Mouse (Mus musculus) Muller cell, postnatal 12 days (primary cell): Measurements from ENCODE around the gene Srebf2.

ENCODE experiments used
- DNase-seq: peaks from one replicate; pipeline ENCODE4 v3.0.0-alpha.2; 2015; ENCODE audit errors: inconsistent ontology term

Srebf2 gene

GRCm38 (mm10) chr15:82146770-82147610, at the start of gene Srebf2:
TSS of gene Srebf2 (plus strand) at chr15:82147181.
- peak; percentile 99 for DNase-seq

- peak; percentile 15 for DNase-seq
Observed at GRCm38 (mm10) chr15:82106953-82107555, 39.9 kb upstream of the Srebf2 start.

GRCm38 (mm10) chr15:82120544-82120943, 26.4 kb upstream of the Srebf2 start:
- DNase-seq = no peak

GRCm38 (mm10) chr15:82126690-82127089, 20.3 kb upstream of the Srebf2 start:
- peak; percentile 71 for DNase-seq

GRCm38 (mm10) chr15:82127426-82128374, 19.3 kb upstream of the Srebf2 start, which contains the start of gene Ccdc134:
TSS of gene Ccdc134 (plus strand) at chr15:82127922.
- DNase-seq = peak; percentile 97

GRCm38 (mm10) chr15:82128398-82128797, 18.6 kb upstream of the Srebf2 start:
- DNase-seq = peak; percentile 39

- no peak for DNase-seq
Observed at GRCm38 (mm10) chr15:82130599-82130998, 16.4 kb upstream of the Srebf2 start.

- DNase-seq = no peak
Observed at GRCm38 (mm10) chr15:82135372-82135771, 11.6 kb upstream of the Srebf2 start.

- peak; percentile 21 for DNase-seq
Observed at GRCm38 (mm10) chr15:82138565-82138964, 8.4 kb upstream of the Srebf2 start.

- DNase-seq = peak; percentile 40
Observed at GRCm38 (mm10) chr15:82139196-82139595, 7.8 kb upstream of the Srebf2 start.

- DNase-seq = no peak
Observed at GRCm38 (mm10) chr15:82140355-82140754, 6.6 kb upstream of the Srebf2 start.

- DNase-seq = no peak
Observed at GRCm38 (mm10) chr15:82144157-82144556, 2.8 kb upstream of the Srebf2 start.

- DNase-seq = no peak
Observed at GRCm38 (mm10) chr15:82145408-82145807, 1.6 kb upstream of the Srebf2 start.

- peak; percentile 24 for DNase-seq
Observed at GRCm38 (mm10) chr15:82145851-82146769, 871 bp upstream of the Srebf2 start.

GRCm38 (mm10) chr15:82147611-82148111, 680 bp downstream of the Srebf2 start:
- peak; percentile 83 for DNase-seq

GRCm38 (mm10) chr15:82148510-82148911, 1.5 kb downstream of the Srebf2 start:
- DNase-seq = peak; percentile 19

- no peak for DNase-seq
Observed at GRCm38 (mm10) chr15:82150042-82150441, 3.1 kb downstream of the Srebf2 start.

GRCm38 (mm10) chr15:82151176-82151575, 4.2 kb downstream of the Srebf2 start:
- no peak for DNase-seq

GRCm38 (mm10) chr15:82152022-82152421, 5.0 kb downstream of the Srebf2 start:
- no peak for DNase-seq

GRCm38 (mm10) chr15:82152435-82152834, 5.5 kb downstream of the Srebf2 start:
- no peak for DNase-seq

GRCm38 (mm10) chr15:82156298-82156697, 9.3 kb downstream of the Srebf2 start:
- no peak for DNase-seq
